Mouse (Mus musculus): Measurements from ENCODE around the gene Kif6. TPM values are rescaled to one million over a fixed set of nuclear protein-coding genes. Genes with fewer than 3 reads are reported as not detected.

Kif6 gene
- polyA plus RNA-seq, 1 experiment: not detected

GRCm38 (mm10) chr17:49726206-49726605 lies 111.3 kb downstream of the Kif6 start:
- TF ChIP-seq POLR2A (IDR thresholded peaks at IDR 0.05; ENCODE audit: insufficient read depth, low read depth, low read length) (no peak), CTCF (IDR thresholded peaks at IDR 0.05; ENCODE audit: insufficient read depth, low read depth, low read length) (no peak)
- no peak overlapping the region for H3K27ac ChIP-seq (ENCODE audit: insufficient read depth, low read depth, low read length)
- H3K4me1 ChIP-seq (ENCODE audit: control insufficient read depth, insufficient read depth, low read length): no peaks in the 10 kb centered on the region
- no peak overlapping the region for H3K4me3 ChIP-seq (ENCODE audit: insufficient read depth, low read depth, low read length)
- WGBS: 98% methylated on average over 2 of the region's 2 CpGs

GRCm38 (mm10) chr17:49726976-49727375 lies 112.0 kb downstream of the Kif6 start:
- H3K27ac ChIP-seq (ENCODE audit: insufficient read depth, low read depth, low read length): no peak overlapping the region
- WGBS: 94% methylated on average over 4 of the region's 4 CpGs
- no peak for TF ChIP-seq POLR2A (IDR thresholded peaks at IDR 0.05; ENCODE audit: insufficient read depth, low read depth, low read length)
- TF ChIP-seq CTCF (IDR thresholded peaks at IDR 0.05; ENCODE audit: insufficient read depth, low read depth, low read length): no peak
- no peaks in the 10 kb centered on the region for H3K4me1 ChIP-seq (ENCODE audit: control insufficient read depth, insufficient read depth, low read length)
- no peak overlapping the region for H3K4me3 ChIP-seq (ENCODE audit: insufficient read depth, low read depth, low read length)

- WGBS: 86% methylated on average over 5 of the region's 5 CpGs
Observed at GRCm38 (mm10) chr17:49727428-49728045, 112.6 kb downstream of the Kif6 start.

GRCm38 (mm10) chr17:49729856-49730255 lies 114.9 kb downstream of the Kif6 start:
- 89% methylated on average over 1 of the region's 1 CpGs for WGBS
- no peaks in the 10 kb centered on the region for H3K4me1 ChIP-seq (ENCODE audit: control insufficient read depth, insufficient read depth, low read length)
- TF ChIP-seq CTCF (IDR thresholded peaks at IDR 0.05; ENCODE audit: insufficient read depth, low read depth, low read length): no peak
- no peak for TF ChIP-seq POLR2A (IDR thresholded peaks at IDR 0.05; ENCODE audit: insufficient read depth, low read depth, low read length)
- H3K4me3 ChIP-seq (ENCODE audit: insufficient read depth, low read depth, low read length): no peak overlapping the region
- H3K27ac ChIP-seq (ENCODE audit: insufficient read depth, low read depth, low read length): no peak overlapping the region

More at GRCm38 (mm10) chr17:49727428-49728045, 112.6 kb downstream of the Kif6 start:
- H3K4me1 ChIP-seq (ENCODE audit: control insufficient read depth, insufficient read depth, low read length): no peaks in the 10 kb centered on the region
- no peak overlapping the region for H3K4me3 ChIP-seq (ENCODE audit: insufficient read depth, low read depth, low read length)
- TF ChIP-seq POLR2A (IDR thresholded peaks at IDR 0.05; ENCODE audit: insufficient read depth, low read depth, low read length) (no peak), CTCF (IDR thresholded peaks at IDR 0.05; ENCODE audit: insufficient read depth, low read depth, low read length) (no peak)
- H3K27ac ChIP-seq (ENCODE audit: insufficient read depth, low read depth, low read length): no peak overlapping the region

- 85% methylated on average over 8 of the region's 8 CpGs for WGBS
- Histone ChIP-seq H3K4me1 (ENCODE audit: control insufficient read depth, insufficient read depth, low read length) (no peaks in the 10 kb centered on the region), H3K27ac (ENCODE audit: insufficient read depth, low read depth, low read length) (no peak overlapping the region), H3K4me3 (ENCODE audit: insufficient read depth, low read depth, low read length) (no peak overlapping the region)
- TF ChIP-seq CTCF (IDR thresholded peaks at IDR 0.05; ENCODE audit: insufficient read depth, low read depth, low read length) (no peak), POLR2A (IDR thresholded peaks at IDR 0.05; ENCODE audit: insufficient read depth, low read depth, low read length) (no peak)
Observed at GRCm38 (mm10) chr17:49732706-49733105, 117.8 kb downstream of the Kif6 start.

- TF ChIP-seq CTCF (IDR thresholded peaks at IDR 0.05; ENCODE audit: insufficient read depth, low read depth, low read length) (no peak), POLR2A (IDR thresholded peaks at IDR 0.05; ENCODE audit: insufficient read depth, low read depth, low read length) (no peak)
- no peak overlapping the region for H3K4me3 ChIP-seq (ENCODE audit: insufficient read depth, low read depth, low read length)
- 92% methylated on average over 6 of the region's 6 CpGs for WGBS
- no peaks in the 10 kb centered on the region for H3K4me1 ChIP-seq (ENCODE audit: control insufficient read depth, insufficient read depth, low read length)
- no peak overlapping the region for H3K27ac ChIP-seq (ENCODE audit: insufficient read depth, low read depth, low read length)
Observed at GRCm38 (mm10) chr17:49734079-49734478, 119.1 kb downstream of the Kif6 start.

- H3K4me1 ChIP-seq (ENCODE audit: control insufficient read depth, insufficient read depth, low read length): no peaks in the 10 kb centered on the region
- TF ChIP-seq POLR2A (IDR thresholded peaks at IDR 0.05; ENCODE audit: insufficient read depth, low read depth, low read length): no peak
- no peak for TF ChIP-seq CTCF (IDR thresholded peaks at IDR 0.05; ENCODE audit: insufficient read depth, low read depth, low read length)
- 88% methylated on average over 2 of the region's 2 CpGs for WGBS
- H3K27ac ChIP-seq (ENCODE audit: insufficient read depth, low read depth, low read length): no peak overlapping the region
- no peak overlapping the region for H3K4me3 ChIP-seq (ENCODE audit: insufficient read depth, low read depth, low read length)
Observed at GRCm38 (mm10) chr17:49734776-49735175, 119.8 kb downstream of the Kif6 start.

GRCm38 (mm10) chr17:49736364-49736763 lies 121.4 kb downstream of the Kif6 start:
- Histone ChIP-seq H3K4me1 (ENCODE audit: control insufficient read depth, insufficient read depth, low read length) (no peaks in the 10 kb centered on the region), H3K4me3 (ENCODE audit: insufficient read depth, low read depth, low read length) (no peak overlapping the region), H3K27ac (ENCODE audit: insufficient read depth, low read depth, low read length) (no peak overlapping the region)
- WGBS: 77% methylated on average over 3 of the region's 3 CpGs
- TF ChIP-seq POLR2A (IDR thresholded peaks at IDR 0.05; ENCODE audit: insufficient read depth, low read depth, low read length): no peak
- TF ChIP-seq CTCF (IDR thresholded peaks at IDR 0.05; ENCODE audit: insufficient read depth, low read depth, low read length): no peak

GRCm38 (mm10) chr17:49737217-49737774 lies 122.4 kb downstream of the Kif6 start:
- Histone ChIP-seq H3K4me3 (ENCODE audit: insufficient read depth, low read depth, low read length) (no peak overlapping the region), H3K4me1 (ENCODE audit: control insufficient read depth, insufficient read depth, low read length) (no peaks in the 10 kb centered on the region), H3K27ac (ENCODE audit: insufficient read depth, low read depth, low read length) (no peak overlapping the region)
- WGBS: 89% methylated on average over 6 of the region's 6 CpGs
- TF ChIP-seq CTCF (IDR thresholded peaks at IDR 0.05; ENCODE audit: insufficient read depth, low read depth, low read length) (no peak), POLR2A (IDR thresholded peaks at IDR 0.05; ENCODE audit: insufficient read depth, low read depth, low read length) (no peak)
